Mouse (Mus musculus): ENCODE results near the gene Snx6. TPM values are rescaled to one million over a fixed set of nuclear protein-coding genes. Genes with fewer than 3 reads are reported as not detected.

Snx6 gene
- polyA plus RNA-seq, 1 experiment = 8.5 TPM

DNA sequence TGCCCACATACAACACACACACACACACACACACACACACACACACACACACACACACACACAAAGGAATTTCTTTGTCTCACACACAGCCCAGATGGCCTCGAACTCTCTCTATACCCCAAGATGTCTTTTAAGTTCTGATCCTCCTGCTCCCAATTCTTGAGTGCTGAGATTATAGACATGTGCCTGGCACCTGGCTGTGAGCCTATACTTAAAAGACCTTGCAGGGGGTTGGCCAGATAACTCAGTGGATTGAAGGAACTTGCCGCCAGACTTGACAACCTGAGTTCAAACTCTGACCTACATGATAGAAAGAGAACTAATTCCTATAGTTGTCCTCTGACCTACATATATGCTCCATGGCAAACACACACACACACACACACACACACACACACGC is 8.0 kb upstream of the Snx6 start:
- no peaks in the 10 kb centered on the region for H3K4me1 ChIP-seq (ENCODE audit: control insufficient read depth, insufficient read depth, low read length)
- no peaks in the 10 kb centered on the region for H3K36me3 ChIP-seq (ENCODE audit: control insufficient read depth, insufficient read depth, low read length)
- H3K4me3 ChIP-seq (ENCODE audit: control insufficient read depth, low read depth, low read length) = no peak overlapping the region
- TF ChIP-seq CTCF (IDR thresholded peaks at IDR 0.05; ENCODE audit: control insufficient read depth, insufficient read depth, insufficient replicate concordance, low read depth, low read length) (no peak), POLR2A (IDR thresholded peaks at IDR 0.05; ENCODE audit: control insufficient read depth, low read depth, low read length) (no peak)
- H3K27me3 ChIP-seq (ENCODE audit: control insufficient read depth, insufficient read depth, low read length) = no peaks in the 10 kb centered on the region
- no peak overlapping the region for H3K27ac ChIP-seq (ENCODE audit: control insufficient read depth, insufficient read depth, low read depth, low read length)

DNA sequence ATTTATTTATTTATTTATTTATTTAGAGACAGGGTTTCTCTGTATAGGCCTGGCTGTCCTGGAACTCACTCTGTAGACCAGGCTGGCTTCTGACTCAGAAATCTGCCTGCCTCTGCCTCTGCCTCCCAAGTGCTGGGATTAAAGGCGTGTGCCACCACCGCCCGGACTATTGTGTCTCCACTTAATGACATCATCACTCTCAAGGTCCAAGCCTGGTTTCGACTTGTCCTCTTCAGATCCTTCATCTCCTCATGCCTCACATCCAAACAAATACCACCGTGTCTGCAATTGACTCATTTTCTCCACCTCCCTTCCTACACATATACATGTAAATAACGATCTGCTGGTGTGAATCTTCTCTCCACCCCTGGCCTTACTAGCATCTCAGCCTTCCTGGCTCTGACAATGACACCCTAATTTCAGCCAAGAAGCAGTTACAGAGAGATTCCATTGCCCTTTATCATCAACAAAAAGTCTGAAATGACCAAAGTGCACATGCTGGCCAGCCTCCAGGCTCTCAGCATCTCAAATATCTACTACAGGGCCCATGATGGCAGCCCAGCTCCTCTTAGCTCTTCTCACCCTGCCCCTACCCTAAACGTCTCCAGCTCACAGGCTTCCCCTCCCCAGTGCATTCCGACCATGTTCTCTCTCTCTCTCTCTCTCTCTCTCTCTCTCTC is 1.2 kb upstream of the Snx6 start:
- Histone ChIP-seq H3K36me3 (ENCODE audit: control insufficient read depth, insufficient read depth, low read length) (no peaks in the 10 kb centered on the region), H3K27ac (ENCODE audit: control insufficient read depth, insufficient read depth, low read depth, low read length) (no peak overlapping the region), H3K27me3 (ENCODE audit: control insufficient read depth, insufficient read depth, low read length) (no peaks in the 10 kb centered on the region), H3K4me3 (ENCODE audit: control insufficient read depth, low read depth, low read length) (no peak overlapping the region), H3K4me1 (ENCODE audit: control insufficient read depth, insufficient read depth, low read length) (peaks cover 5% of the 10 kb centered on the region)
- TF ChIP-seq POLR2A (IDR thresholded peaks at IDR 0.05; ENCODE audit: control insufficient read depth, low read depth, low read length) (no peak), CTCF (IDR thresholded peaks at IDR 0.05; ENCODE audit: control insufficient read depth, insufficient read depth, insufficient replicate concordance, low read depth, low read length) (no peak)

DNA sequence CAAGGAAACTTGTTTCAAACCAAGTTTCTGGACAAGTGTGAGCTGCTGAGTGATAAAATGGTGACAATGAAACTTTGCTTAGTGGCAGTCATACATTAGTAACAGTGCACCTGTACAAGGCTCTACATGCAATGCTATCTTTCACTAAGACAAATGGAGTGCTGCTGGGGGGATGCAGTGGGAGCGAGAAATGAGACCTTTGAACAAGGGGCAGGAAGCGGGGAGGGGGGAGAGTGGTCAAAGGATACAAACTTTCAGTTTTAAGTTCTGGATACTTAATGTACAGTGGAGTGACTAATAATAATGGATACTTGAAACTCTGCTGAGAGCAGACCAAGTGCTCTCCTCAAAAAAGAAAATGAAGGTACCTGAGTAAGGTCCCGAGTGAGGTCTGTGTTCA is 1.1 kb downstream of the Snx6 start:
- H3K4me3 ChIP-seq (ENCODE audit: control insufficient read depth, low read depth, low read length) = no peak overlapping the region
- no peaks in the 10 kb centered on the region for H3K27me3 ChIP-seq (ENCODE audit: control insufficient read depth, insufficient read depth, low read length)
- no peak overlapping the region for H3K27ac ChIP-seq (ENCODE audit: control insufficient read depth, insufficient read depth, low read depth, low read length)
- no peaks in the 10 kb centered on the region for H3K36me3 ChIP-seq (ENCODE audit: control insufficient read depth, insufficient read depth, low read length)
- TF ChIP-seq CTCF (IDR thresholded peaks at IDR 0.05; ENCODE audit: control insufficient read depth, insufficient read depth, insufficient replicate concordance, low read depth, low read length) (no peak), POLR2A (IDR thresholded peaks at IDR 0.05; ENCODE audit: control insufficient read depth, low read depth, low read length) (no peak)
- peaks cover 5% of the 10 kb centered on the region for H3K4me1 ChIP-seq (ENCODE audit: control insufficient read depth, insufficient read depth, low read length)

DNA sequence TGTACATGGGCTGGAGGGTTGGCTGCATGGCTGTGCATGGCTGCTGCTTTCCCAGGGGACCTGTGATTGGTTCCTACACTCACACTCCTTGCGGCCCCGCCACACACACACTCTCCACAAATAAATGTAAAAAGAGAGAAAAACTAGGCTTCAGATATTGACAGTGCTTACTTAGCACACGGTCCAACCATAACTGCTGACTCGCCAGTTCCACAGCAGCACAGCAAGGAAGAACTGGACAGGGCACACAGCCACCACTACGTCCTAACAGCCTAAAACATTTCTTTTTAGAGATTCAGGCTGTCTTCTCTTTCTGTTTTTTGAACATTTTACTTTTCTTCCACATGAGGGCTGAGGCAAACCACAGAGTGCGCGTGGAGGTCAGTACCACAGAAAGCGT is 4.0 kb downstream of the Snx6 start:
- peaks cover 5% of the 10 kb centered on the region for H3K4me1 ChIP-seq (ENCODE audit: control insufficient read depth, insufficient read depth, low read length)

DNA sequence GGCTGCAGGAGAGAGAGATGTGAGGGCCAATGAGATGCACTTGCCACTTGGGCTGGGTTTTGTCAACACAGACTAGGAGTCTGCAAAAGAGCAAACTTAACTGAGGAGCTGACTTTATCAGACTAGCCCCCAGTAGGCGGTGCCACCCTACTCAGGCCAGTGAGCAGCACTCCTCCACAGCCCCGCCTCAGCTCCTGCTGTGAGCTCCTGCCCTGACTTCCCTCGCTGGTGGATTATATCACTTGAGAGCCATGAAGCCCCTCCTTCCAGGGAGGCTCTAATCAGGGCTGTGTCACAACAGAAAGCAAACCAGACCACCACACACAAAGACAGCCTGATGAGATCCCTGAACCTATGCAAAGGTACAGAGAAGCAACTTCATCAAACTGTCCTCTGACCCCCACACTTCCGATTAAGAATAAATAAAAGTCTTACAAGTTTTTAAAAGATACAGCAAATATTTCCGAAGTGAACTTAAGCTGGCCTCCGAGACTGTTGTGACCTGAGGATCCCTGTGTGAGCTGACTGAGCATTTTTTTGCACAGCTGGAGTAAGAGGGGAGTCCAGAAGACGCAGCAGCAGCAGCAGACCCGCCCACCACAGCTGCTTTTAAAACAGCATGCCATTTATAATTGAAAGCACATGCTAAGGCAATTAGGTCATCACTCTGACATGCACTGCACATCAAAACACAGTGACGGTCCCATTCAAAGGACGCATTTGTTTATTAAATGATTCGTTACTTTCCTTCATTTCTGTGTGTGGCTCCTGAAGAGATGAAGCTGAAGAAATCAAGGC is 6.0 kb downstream of the Snx6 start:
- no peak for TF ChIP-seq POLR2A (IDR thresholded peaks at IDR 0.05; ENCODE audit: control insufficient read depth, low read depth, low read length)
- no peaks in the 10 kb centered on the region for H3K27me3 ChIP-seq (ENCODE audit: control insufficient read depth, insufficient read depth, low read length)
- H3K27ac ChIP-seq (ENCODE audit: control insufficient read depth, insufficient read depth, low read depth, low read length) = no peak overlapping the region
- H3K36me3 ChIP-seq (ENCODE audit: control insufficient read depth, insufficient read depth, low read length) = no peaks in the 10 kb centered on the region
- no peaks in the 10 kb centered on the region for H3K4me1 ChIP-seq (ENCODE audit: control insufficient read depth, insufficient read depth, low read length)
- H3K4me3 ChIP-seq (ENCODE audit: control insufficient read depth, low read depth, low read length) = no peak overlapping the region

More for the DNA sequence above, 4.0 kb downstream of the Snx6 start:
- Histone ChIP-seq H3K4me3 (ENCODE audit: control insufficient read depth, low read depth, low read length) (no peak overlapping the region), H3K36me3 (ENCODE audit: control insufficient read depth, insufficient read depth, low read length) (no peaks in the 10 kb centered on the region), H3K27me3 (ENCODE audit: control insufficient read depth, insufficient read depth, low read length) (no peaks in the 10 kb centered on the region), H3K27ac (ENCODE audit: control insufficient read depth, insufficient read depth, low read depth, low read length) (no peak overlapping the region)
- TF ChIP-seq POLR2A (IDR thresholded peaks at IDR 0.05; ENCODE audit: control insufficient read depth, low read depth, low read length) = no peak

DNA sequence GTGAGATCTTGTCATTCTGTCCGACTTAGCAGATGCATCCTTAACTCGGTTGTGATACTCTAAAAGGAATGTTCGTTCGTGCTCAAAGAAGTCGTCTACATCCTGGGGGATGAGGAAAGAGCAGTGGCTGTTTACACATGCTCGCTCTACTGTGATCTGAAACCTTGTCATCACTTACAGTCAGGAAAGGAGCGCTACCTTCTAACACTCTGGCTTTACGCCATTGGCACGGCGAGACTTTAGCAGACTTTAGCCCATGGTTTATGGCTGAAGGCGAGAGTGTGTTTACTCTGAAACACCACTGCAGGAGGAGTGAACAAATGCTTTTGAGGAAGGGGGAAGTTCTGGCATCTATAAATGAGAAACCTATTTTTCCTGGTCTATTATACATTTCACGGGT is 31.9 kb downstream of the Snx6 start:
- Histone ChIP-seq H3K27ac (ENCODE audit: control insufficient read depth, insufficient read depth, low read depth, low read length) (no peak overlapping the region), H3K27me3 (ENCODE audit: control insufficient read depth, insufficient read depth, low read length) (no peaks in the 10 kb centered on the region), H3K4me1 (ENCODE audit: control insufficient read depth, insufficient read depth, low read length) (no peaks in the 10 kb centered on the region), H3K36me3 (ENCODE audit: control insufficient read depth, insufficient read depth, low read length) (no peaks in the 10 kb centered on the region), H3K4me3 (ENCODE audit: control insufficient read depth, low read depth, low read length) (no peak overlapping the region)
- no peak for TF ChIP-seq POLR2A (IDR thresholded peaks at IDR 0.05; ENCODE audit: control insufficient read depth, low read depth, low read length)
- no peak for TF ChIP-seq CTCF (IDR thresholded peaks at IDR 0.05; ENCODE audit: control insufficient read depth, insufficient read depth, insufficient replicate concordance, low read depth, low read length)

DNA sequence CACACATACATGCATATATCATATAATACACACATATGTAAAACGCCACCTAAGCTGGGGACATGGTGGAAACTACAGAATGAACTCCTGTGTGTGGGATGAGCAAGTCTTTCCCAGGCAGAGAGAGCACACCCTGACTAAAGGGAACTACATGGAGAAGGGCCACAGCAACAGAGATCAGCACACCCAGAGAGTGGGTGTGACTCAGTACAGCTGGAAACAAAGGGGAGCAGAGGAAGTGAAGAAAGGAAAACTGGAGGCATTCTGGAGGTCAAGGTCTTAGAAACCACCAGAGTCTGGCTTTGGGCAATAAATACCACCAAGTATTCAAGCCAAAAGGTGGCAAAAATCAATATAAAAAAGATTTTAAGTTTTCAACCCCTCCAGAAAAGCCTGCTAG is 34.8 kb downstream of the Snx6 start:
- H3K4me3 ChIP-seq (ENCODE audit: control insufficient read depth, low read depth, low read length) = no peak overlapping the region
- no peaks in the 10 kb centered on the region for H3K36me3 ChIP-seq (ENCODE audit: control insufficient read depth, insufficient read depth, low read length)
- H3K27ac ChIP-seq (ENCODE audit: control insufficient read depth, insufficient read depth, low read depth, low read length) = no peak overlapping the region
- TF ChIP-seq POLR2A (IDR thresholded peaks at IDR 0.05; ENCODE audit: control insufficient read depth, low read depth, low read length) (no peak), CTCF (IDR thresholded peaks at IDR 0.05; ENCODE audit: control insufficient read depth, insufficient read depth, insufficient replicate concordance, low read depth, low read length) (no peak)
- no peaks in the 10 kb centered on the region for H3K27me3 ChIP-seq (ENCODE audit: control insufficient read depth, insufficient read depth, low read length)
- H3K4me1 ChIP-seq (ENCODE audit: control insufficient read depth, insufficient read depth, low read length) = no peaks in the 10 kb centered on the region
